Mouse (Mus musculus) heart, adult 2 months (tissue): ENCODE measurements around the gene Fem1a.

Experiments used
- CTCF ChIP-seq: fragments of 200-600 bp; IDR thresholded peaks from 2 replicates; pipeline ENCODE4 v1.8.1; 2022; ENCODE audit warnings: antibody characterized with exemption, mild to moderate bottlenecking, moderate library complexity
- POLR2A ChIP-seq: fragments of 200-500 bp; IDR thresholded peaks from 2 replicates; pipeline ENCODE4 v1.6.1; 2011; ENCODE audit warnings: mild to moderate bottlenecking, low read depth, low read length, control low read depth; ENCODE audit not compliant: insufficient read depth

GRCm38 (mm10) chr17:56275842-56276480, 19.4 kb downstream of the Fem1a start:
- no peak for TF ChIP-seq CTCF
- no peak for TF ChIP-seq POLR2A
